Mouse (Mus musculus) embryonic facial prominence, embryonic 14.5 days (tissue): ENCODE measurements at regions not wholly inside any gene's neighbourhood (a gene's known extent, or its start where the extent isn't known, plus 50 kb on each side); places are given as distances from the start of the nearest gene placed in this dataset.

Source experiments
- ATAC-seq: fragments of 200-750 bp; cut with Nextera tagmentation; 2 replicates; pipeline ENCODE4 v1.8.0; 2017; ENCODE audit warnings: low read depth, moderate number of reproducible peaks, moderate TSS enrichment
- DNase-seq: peaks from one replicate; pipeline ENCODE4 v3.0.0-alpha.2; 2015; ENCODE audit warnings: low spot score
- H3K27ac ChIP-seq: fragments of 300-500 bp; sonication (generic); replicated peaks from 2 replicates; pipeline ENCODE4 v1.5.1; 2014; ENCODE audit warnings: low read depth, mild to moderate bottlenecking, low read length, moderate library complexity
- H3K27me3 ChIP-seq: fragments of 300-500 bp; sonication (generic); replicated peaks from 2 replicates; pipeline ENCODE4 v1.6.1; 2014; ENCODE audit warnings: low read length; ENCODE audit not compliant: control insufficient read depth, insufficient read depth
- H3K36me3 ChIP-seq: fragments of 300-500 bp; sonication (generic); 2 replicates; pipeline ENCODE4 v1.6.1; 2014; ENCODE audit warnings: low read length, mixed read lengths; ENCODE audit not compliant: control insufficient read depth, insufficient read depth
- H3K4me1 ChIP-seq: fragments of 300-500 bp; sonication (generic); 2 replicates; pipeline ENCODE4 v1.6.1; 2014; ENCODE audit warnings: antibody characterized with exemption, low read length; ENCODE audit not compliant: control insufficient read depth, insufficient read depth
- H3K4me2 ChIP-seq: fragments of 300-500 bp; sonication (generic); 2 replicates; pipeline ENCODE4 v1.6.1; 2014; ENCODE audit warnings: low read depth, mild to moderate bottlenecking, low read length, moderate library complexity, mixed read lengths
- H3K4me3 ChIP-seq: fragments of 300-500 bp; sonication (generic); 2 replicates; pipeline ENCODE4 v1.5.1; 2014; ENCODE audit warnings: low read depth, mild to moderate bottlenecking, low read length
- H3K9ac ChIP-seq: fragments of 300-500 bp; sonication (generic); 2 replicates; pipeline ENCODE4 v1.6.1; 2014; ENCODE audit warnings: low read depth, mild to moderate bottlenecking, low read length, moderate library complexity, mixed read lengths
- H3K9me3 ChIP-seq: fragments of 300-500 bp; sonication (generic); 2 replicates; pipeline ENCODE4 v1.6.1; 2016; ENCODE audit warnings: low read length; ENCODE audit not compliant: control insufficient read depth
- WGBS: fragments of 180-500 bp; shearing (Covaris S2); extraction: QIAGEN DNeasy Blood & Tissue Kit; methylation state at CpG from one replicate; pipeline ENCODE4 v1.1.7; 2014; 5-methylcytosine and 5-hydroxymethylcytosine counted together

GRCm38 (mm10) chr16:57929151-57929764 is 174.7 kb upstream of the Col8a1 start:
- H3K9ac ChIP-seq, result no peak overlapping the region
- no peak overlapping the region for H3K4me2 ChIP-seq
- no peaks in the 10 kb centered on the region for H3K27me3 ChIP-seq
- no peaks in the 10 kb centered on the region for H3K4me1 ChIP-seq
- WGBS, result 69% methylated on average over 12 of the region's 12 CpGs
- DNase-seq, result no peak
- H3K36me3 ChIP-seq, result no peaks in the 10 kb centered on the region
- no peak for ATAC-seq
- no peak overlapping the region for H3K4me3 ChIP-seq
- no peaks in the 10 kb centered on the region for H3K9me3 ChIP-seq
- no peak overlapping the region for H3K27ac ChIP-seq

- Histone ChIP-seq H3K27me3 (no peaks in the 10 kb centered on the region), H3K9me3 (no peaks in the 10 kb centered on the region), H3K9ac (no peak overlapping the region), H3K27ac (no peak overlapping the region), H3K4me1 (no peaks in the 10 kb centered on the region), H3K4me3 (no peak overlapping the region), H3K36me3 (no peaks in the 10 kb centered on the region), H3K4me2 (no peak overlapping the region)
- DNase-seq (no peak), ATAC-seq (no peak)
- 49% methylated on average over 6 of the region's 6 CpGs for WGBS
Observed at GRCm38 (mm10) chr16:57945404-57945803, 190.9 kb upstream of the Col8a1 start.

- no peak overlapping the region for H3K9ac ChIP-seq
- no peak overlapping the region for H3K27ac ChIP-seq
- ATAC-seq, result peak; percentile 53; the same call in 1 of the 2 replicates
- peak; percentile 22 for DNase-seq
- no peaks in the 10 kb centered on the region for H3K4me1 ChIP-seq
- H3K27me3 ChIP-seq, result no peaks in the 10 kb centered on the region
- no peak overlapping the region for H3K4me3 ChIP-seq
- H3K4me2 ChIP-seq, result no peak overlapping the region
- no peaks in the 10 kb centered on the region for H3K9me3 ChIP-seq
- WGBS, result 26% methylated on average over 3 of the region's 3 CpGs
- no peaks in the 10 kb centered on the region for H3K36me3 ChIP-seq
Observed at GRCm38 (mm10) chr16:57947309-57947708, 192.8 kb upstream of the Col8a1 start.

- Histone ChIP-seq H3K4me3 (no peak overlapping the region), H3K27ac (no peak overlapping the region), H3K36me3 (no peaks in the 10 kb centered on the region), H3K4me1 (no peaks in the 10 kb centered on the region), H3K4me2 (no peak overlapping the region), H3K9me3 (no peaks in the 10 kb centered on the region), H3K27me3 (no peaks in the 10 kb centered on the region), H3K9ac (no peak overlapping the region)
- 82% methylated on average over 3 of the region's 3 CpGs for WGBS
- no peak for DNase-seq
- ATAC-seq, result no peak
Observed at GRCm38 (mm10) chr16:57949680-57950079, 195.1 kb upstream of the Col8a1 start.

GRCm38 (mm10) chr16:57970956-57971355 is 216.4 kb upstream of the Col8a1 start:
- no peak overlapping the region for H3K9ac ChIP-seq
- ATAC-seq (no peak), DNase-seq (no peak)
- no peak overlapping the region for H3K27ac ChIP-seq
- WGBS, result 59% methylated on average over 1 of the region's 1 CpGs
- H3K9me3 ChIP-seq, result no peaks in the 10 kb centered on the region
- H3K27me3 ChIP-seq, result no peaks in the 10 kb centered on the region
- H3K4me2 ChIP-seq, result no peak overlapping the region
- H3K4me3 ChIP-seq, result no peak overlapping the region
- no peaks in the 10 kb centered on the region for H3K36me3 ChIP-seq
- H3K4me1 ChIP-seq, result no peaks in the 10 kb centered on the region

- H3K4me1 ChIP-seq, result no peaks in the 10 kb centered on the region
- no peak overlapping the region for H3K9ac ChIP-seq
- no peak overlapping the region for H3K4me2 ChIP-seq
- H3K9me3 ChIP-seq, result no peaks in the 10 kb centered on the region
- ATAC-seq (no peak), DNase-seq (no peak)
- whole genome bisulfite sequencing, result 55% methylated on average over 5 of the region's 5 CpGs
- H3K4me3 ChIP-seq, result no peak overlapping the region
- H3K27ac ChIP-seq, result no peak overlapping the region
- no peaks in the 10 kb centered on the region for H3K27me3 ChIP-seq
- no peaks in the 10 kb centered on the region for H3K36me3 ChIP-seq
Observed at GRCm38 (mm10) chr16:57984111-57984510, 229.6 kb upstream of the Col8a1 start.

- DNase-seq (peak; percentile 27), ATAC-seq (no peak)
- Histone ChIP-seq H3K4me2 (no peak overlapping the region), H3K27ac (no peak overlapping the region), H3K27me3 (no peaks in the 10 kb centered on the region), H3K9me3 (no peaks in the 10 kb centered on the region), H3K4me1 (no peaks in the 10 kb centered on the region), H3K36me3 (no peaks in the 10 kb centered on the region), H3K4me3 (no peak overlapping the region), H3K9ac (no peak overlapping the region)
- WGBS, result 50% methylated on average over 3 of the region's 3 CpGs
Observed at GRCm38 (mm10) chr16:58005740-58006139, 251.2 kb upstream of the Col8a1 start.

- no peak overlapping the region for H3K4me2 ChIP-seq
- H3K9ac ChIP-seq, result no peak overlapping the region
- no peaks in the 10 kb centered on the region for H3K36me3 ChIP-seq
- 76% methylated on average over 1 of the region's 1 CpGs for WGBS
- ATAC-seq (no peak), DNase-seq (peak; percentile 17)
- no peaks in the 10 kb centered on the region for H3K27me3 ChIP-seq
- no peak overlapping the region for H3K27ac ChIP-seq
- no peaks in the 10 kb centered on the region; the same call in 1 of the 2 replicates for H3K4me1 ChIP-seq
- H3K4me3 ChIP-seq, result no peak overlapping the region
- H3K9me3 ChIP-seq, result peaks cover 3% of the 10 kb centered on the region; the same call in 1 of the 2 replicates
Observed at GRCm38 (mm10) chr16:58013557-58013956, 259.0 kb upstream of the Col8a1 start.

GRCm38 (mm10) chr16:58027525-58027924 is 273.0 kb upstream of the Col8a1 start:
- Histone ChIP-seq H3K27me3 (no peaks in the 10 kb centered on the region), H3K4me3 (no peak overlapping the region), H3K4me2 (no peak overlapping the region), H3K36me3 (no peaks in the 10 kb centered on the region), H3K27ac (no peak overlapping the region), H3K4me1 (no peaks in the 10 kb centered on the region), H3K9ac (no peak overlapping the region), H3K9me3 (no peaks in the 10 kb centered on the region)
- 76% methylated on average over 2 of the region's 2 CpGs for WGBS
- ATAC-seq, result no peak
- DNase-seq, result no peak
